Mouse (Mus musculus) activated CD4-positive, CD25-positive, alpha-beta regulatory T cell, adult 4 months (primary cell): Measurements from ENCODE around the gene Galnt14. TPM values are rescaled to one million over a fixed set of nuclear protein-coding genes. Genes with fewer than 3 reads are reported as not detected.

Experiments used
- ATAC-seq: one replicate; pipeline ENCODE4 v1.8.0; 2017
- polyA plus RNA-seq, 2 experiments: library from polyadenylated mRNA; unstranded; fragments of 100-300 nt; shearing (Covaris generic); gene quantifications; one replicate each; pipeline ENCODE4 v1.2.1; 2017

Gene Galnt14
- polyA plus RNA-seq, 2 experiments from 2014 or later, result 0.48 to 0.79 TPM

GRCm38 (mm10) chr17:73663237-73663636 is 47.0 kb downstream of the Galnt14 start:
- no peak for ATAC-seq

GRCm38 (mm10) chr17:73658731-73659445 is 51.4 kb downstream of the Galnt14 start:
- no peak for ATAC-seq

GRCm38 (mm10) chr17:73656373-73656772 is 53.9 kb downstream of the Galnt14 start:
- ATAC-seq, result peak; percentile 94

GRCm38 (mm10) chr17:73654261-73654660 is 56.0 kb downstream of the Galnt14 start:
- ATAC-seq, result no peak

- ATAC-seq, result no peak
Measured at GRCm38 (mm10) chr17:73649371-73649770, 60.9 kb downstream of the Galnt14 start.

DNA sequence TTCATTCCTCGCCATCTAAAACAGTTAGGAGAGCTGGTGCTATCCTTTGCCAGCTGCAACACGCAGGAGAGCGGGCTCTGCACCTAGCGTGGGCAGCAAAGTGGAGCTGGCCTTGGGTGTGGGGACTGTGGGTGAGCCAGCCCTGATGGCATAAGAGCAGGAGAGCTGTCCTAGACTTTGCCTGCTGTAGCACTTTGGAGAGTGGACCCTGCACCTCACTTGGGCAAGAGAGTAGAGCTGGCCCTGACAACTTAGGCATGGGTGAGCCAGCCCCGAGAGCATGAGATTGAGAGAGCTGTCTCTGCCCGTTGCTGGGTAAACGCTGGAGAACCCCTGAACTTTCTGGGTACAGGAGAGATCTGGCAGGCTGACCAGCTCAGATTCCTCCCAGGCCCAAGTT is 68.6 kb downstream of the Galnt14 start:
- ATAC-seq, result no peak

GRCm38 (mm10) chr17:73640117-73640480 is 70.2 kb downstream of the Galnt14 start:
- no peak for ATAC-seq

- no peak for ATAC-seq
Measured at GRCm38 (mm10) chr17:73639401-73640116, 70.7 kb downstream of the Galnt14 start.

DNA sequence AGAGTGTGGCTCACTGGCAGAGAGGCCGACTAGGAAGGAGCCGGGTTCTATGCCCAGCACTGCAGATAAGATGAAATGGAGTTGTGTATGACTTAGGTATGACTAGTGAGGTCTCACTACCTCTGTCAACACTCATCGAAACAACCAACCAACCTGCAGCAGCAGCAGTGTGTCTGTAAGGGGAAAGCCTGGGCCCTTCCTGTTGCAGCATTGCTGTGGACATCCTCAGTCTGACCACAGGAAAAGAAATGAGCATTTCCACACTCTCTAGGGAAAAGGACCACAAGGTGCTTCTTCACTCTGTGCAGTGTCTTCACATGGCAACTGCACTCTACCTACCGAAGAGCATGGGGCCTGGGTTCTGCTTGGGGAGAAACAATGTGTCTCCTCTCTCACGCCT is 73.3 kb downstream of the Galnt14 start:
- no peak for ATAC-seq

- ATAC-seq, result no peak
Measured at GRCm38 (mm10) chr17:73634896-73635295, 75.4 kb downstream of the Galnt14 start.

DNA sequence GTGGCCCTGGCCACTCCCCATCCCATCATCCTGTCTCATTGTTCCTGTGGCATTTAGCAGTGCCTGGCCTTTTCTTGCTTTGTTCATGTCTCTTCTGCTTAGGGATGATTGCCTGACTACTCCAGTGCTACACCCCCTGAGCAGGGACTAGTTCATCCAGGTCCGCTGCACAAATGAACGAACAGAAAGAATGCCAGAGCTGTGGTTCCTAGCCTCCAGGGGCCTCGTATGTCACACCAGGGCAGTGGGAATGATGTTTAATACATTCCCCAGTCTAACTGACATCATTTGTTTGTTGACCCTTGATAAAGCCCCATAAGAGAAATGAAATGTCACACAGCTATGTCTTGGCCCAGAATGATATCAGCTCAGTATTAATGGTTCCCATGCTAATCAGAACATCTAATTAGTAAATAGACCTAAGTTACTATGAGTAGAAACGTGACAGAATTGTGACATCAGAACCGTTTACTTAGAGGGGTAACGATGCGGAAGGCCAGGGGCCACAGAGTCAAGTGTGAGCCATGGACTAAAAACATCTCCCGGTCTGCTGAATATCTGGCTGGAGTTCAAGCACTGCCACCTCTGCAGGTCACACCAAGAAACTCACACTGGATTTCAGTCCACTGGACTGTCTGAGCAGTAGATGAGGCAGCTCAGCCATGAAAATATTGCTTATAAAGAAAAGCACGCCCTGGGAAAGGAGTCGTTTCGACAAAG is 76.1 kb downstream of the Galnt14 start:
- ATAC-seq, result no peak

DNA sequence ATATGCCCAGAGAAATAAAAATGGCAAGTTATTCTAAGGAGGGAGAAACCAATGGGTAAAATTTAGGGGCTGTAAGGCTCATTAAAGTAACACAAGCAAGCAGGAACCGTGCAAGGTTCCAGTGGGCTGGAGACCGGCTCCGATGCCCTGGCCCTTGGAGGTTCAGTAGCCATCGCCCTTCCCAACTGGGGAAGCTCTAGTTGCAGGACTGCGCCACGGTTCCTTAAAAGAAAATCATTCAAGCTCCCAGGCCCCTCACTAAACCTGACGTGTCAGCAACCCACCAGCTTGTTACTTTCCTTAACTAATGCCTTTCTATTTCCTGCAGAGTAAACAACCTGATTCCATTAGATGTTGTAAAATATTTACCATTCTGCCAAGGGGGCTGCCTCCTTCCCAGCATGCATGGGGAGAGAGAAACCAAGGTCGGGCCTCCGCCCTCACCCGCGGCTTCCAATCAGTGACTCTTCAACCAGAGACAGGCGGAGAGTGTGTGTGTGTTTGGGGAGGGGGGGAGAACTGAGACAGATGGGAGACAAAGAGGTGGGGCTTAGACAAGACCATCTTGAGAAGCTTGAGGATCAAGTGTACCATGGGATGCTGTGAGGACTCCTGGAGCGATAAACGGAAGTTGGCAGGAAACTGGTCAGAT is 81.9 kb downstream of the Galnt14 start:
- ATAC-seq, result no peak

DNA sequence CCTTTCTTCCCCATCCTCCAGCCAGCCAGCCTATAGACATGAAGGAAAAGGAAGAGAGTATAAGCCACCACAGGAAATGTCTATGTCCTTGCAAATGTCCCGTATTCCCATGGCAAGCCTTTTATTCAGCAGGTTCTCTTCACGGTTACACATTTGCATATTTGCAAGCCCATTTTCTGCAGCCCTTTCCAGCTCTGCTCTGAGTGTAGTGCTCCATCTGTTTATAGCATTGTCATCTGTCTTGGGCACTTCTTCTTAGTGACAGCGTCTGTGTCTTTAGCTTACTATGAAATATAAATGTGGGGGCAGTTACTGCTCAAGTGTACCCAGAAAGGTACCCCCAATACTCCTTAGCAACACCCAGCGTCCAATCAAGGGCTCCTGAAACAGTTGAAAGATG is 83.3 kb downstream of the Galnt14 start:
- no peak for ATAC-seq

- ATAC-seq, result no peak
Measured at GRCm38 (mm10) chr17:73620049-73620448, 90.2 kb downstream of the Galnt14 start.

DNA sequence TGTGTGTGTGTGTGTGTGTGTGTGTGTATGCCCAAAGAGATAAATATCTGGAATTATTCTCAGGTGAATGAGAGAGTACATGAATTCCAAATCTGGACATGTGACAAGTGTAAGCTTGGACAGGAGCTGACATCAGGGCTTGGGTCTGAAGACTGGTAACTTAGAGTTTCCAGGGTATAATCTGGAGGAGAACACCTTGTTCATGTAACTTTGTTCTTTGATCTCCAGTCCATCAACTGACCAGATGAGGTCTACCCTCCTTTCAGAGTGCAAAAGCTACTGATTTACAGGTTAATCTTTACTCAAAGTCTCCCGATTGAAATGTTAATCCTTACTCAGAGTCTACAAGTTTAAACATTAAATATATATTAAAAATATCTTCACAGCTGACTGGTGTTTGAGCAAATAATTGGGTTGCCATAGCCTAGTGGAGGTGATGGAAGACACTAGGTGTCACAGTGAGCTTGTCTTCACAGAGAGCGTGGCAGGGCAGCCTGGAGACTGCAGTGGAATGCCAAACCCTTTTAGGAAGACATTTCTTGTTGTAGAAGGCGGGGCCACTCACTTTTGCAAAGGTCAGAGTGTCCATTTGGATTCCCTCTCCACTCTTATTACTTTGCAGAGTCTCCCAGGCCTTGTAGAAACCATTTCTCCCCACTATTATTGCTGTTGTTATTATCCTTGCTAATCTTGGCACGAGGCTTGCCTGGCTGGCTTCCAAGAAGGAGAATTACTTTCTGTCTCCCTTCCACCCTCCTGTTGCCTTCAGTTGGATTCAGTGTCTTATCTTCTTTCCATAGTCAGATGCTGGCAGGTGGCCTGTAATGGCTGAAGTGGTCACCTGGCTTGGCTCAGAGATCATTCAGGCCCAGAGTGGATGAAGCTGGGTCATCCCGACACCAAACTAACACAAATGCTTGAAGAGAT is 107.4 kb downstream of the Galnt14 start:
- ATAC-seq, result no peak

DNA sequence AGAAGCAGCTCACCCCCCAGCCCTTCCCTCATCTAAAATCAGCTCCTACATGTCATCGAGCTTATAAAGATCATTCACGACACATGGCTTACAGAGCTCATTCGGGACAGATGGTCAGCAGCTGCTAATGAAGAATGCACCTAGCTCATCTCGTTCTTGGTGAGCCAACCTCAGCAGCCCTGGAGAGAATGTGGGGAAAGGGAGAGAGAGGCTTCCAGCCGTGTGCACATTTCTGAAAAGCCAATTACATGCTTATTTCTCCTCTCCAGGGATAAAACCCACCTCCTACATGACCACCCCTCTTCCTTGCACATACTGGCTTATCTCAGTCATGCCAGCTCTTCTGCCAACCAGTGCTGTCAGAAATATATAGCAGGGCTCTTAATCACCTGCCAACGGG is 110.3 kb downstream of the Galnt14 start:
- no peak for ATAC-seq

GRCm38 (mm10) chr17:73592081-73592480 is 118.2 kb downstream of the Galnt14 start:
- no peak for ATAC-seq

GRCm38 (mm10) chr17:73587573-73587972 is 122.7 kb downstream of the Galnt14 start:
- no peak for ATAC-seq

- ATAC-seq, result no peak
Measured at GRCm38 (mm10) chr17:73574186-73574585, 136.1 kb downstream of the Galnt14 start.

GRCm38 (mm10) chr17:73572881-73573280 is 137.4 kb downstream of the Galnt14 start:
- no peak for ATAC-seq

DNA sequence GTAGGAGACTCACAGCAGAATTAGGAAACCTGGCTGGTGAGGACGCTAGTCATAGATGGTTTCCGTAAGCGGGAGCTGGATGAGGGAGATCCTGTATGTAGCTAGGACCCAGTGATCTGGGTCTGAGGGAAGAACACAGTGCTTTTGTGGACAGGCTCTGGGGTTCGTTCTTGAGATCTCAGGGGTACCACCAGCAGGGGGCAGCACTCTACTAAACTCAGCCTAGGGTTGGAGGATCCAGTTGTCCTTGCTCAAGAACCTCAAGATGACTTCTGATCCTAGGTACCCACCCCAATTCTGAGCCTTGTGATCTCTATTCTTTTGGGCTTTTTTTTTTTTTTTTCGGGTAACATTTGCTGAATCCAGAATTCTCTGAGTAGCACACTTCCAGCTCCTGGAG is 137.8 kb downstream of the Galnt14 start:
- no peak for ATAC-seq

DNA sequence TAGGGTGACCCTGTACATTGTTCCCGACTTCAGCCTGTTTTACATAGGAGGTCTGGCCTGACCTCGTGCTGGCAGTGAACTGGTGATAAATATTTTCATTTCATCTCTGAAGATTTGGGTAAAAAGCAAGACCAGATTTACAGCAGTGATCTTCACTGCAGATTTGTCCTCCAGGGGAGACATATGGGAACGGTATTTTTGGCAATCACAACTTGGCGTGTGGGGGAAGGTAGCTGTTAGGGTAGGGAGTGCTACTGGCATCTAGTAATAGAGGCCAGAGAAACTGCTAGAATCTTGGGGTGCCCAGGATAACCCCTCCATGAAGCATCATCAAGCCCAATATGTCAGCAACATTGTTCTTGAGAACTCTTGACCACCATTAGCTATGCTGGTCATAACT is 138.3 kb downstream of the Galnt14 start:
- ATAC-seq, result no peak
